In genomic region chr12:79172019-79172941, GRCm38 (mm10) we compare ENCODE assay signal across 7 mouse cellular contexts. TPM values are rescaled to one million over a fixed set of nuclear protein-coding genes. Genes with fewer than 3 reads are reported as not detected.
DNase-seq lines count a peak whose midpoint lies in the region; ATAC-seq lines count a peak whose summit lies in the region.

TSS of gene Vti1b (minus strand) at chr12:79172667.

- intact Hi-C loops in left cerebral cortex, postnatal 36 days (cut with DNase I): loop anchor here (5.0 kb wide), 1 partner anchor 945 kb away; the partner anchor contains the start of gene Gphn

- peak within 1 kb of the TSS; percentile 92 for H3K27ac ChIP-seq in intestine, embryonic 16.5 days (ENCODE audit: low read length)
- peak within 1 kb of the TSS; percentile 75 for H3K27ac ChIP-seq in midbrain, embryonic 11.5 days (ENCODE audit: low read depth, low read length)

- H3K27me3 ChIP-seq in intestine, embryonic 16.5 days (replicated peaks; ENCODE audit: control insufficient read depth, insufficient read depth, low read length): no peaks in the 10 kb centered on the region
- no peaks in the 10 kb centered on the region for H3K27me3 ChIP-seq in midbrain, embryonic 11.5 days (ENCODE audit: control insufficient read depth, insufficient read depth, low read length)

- H3K4me3 ChIP-seq in intestine, embryonic 16.5 days (ENCODE audit: low read length): peak within 1 kb of the TSS; percentile 87
- H3K4me3 ChIP-seq in midbrain, embryonic 11.5 days (ENCODE audit: low read depth, low read length): peak within 1 kb of the TSS; percentile 67

- peak within 1 kb of the TSS; percentile 85 for H3K9ac ChIP-seq in intestine, embryonic 16.5 days (ENCODE audit: low read depth, low read length)
- H3K9ac ChIP-seq in midbrain, embryonic 11.5 days (ENCODE audit: low read length): peak within 1 kb of the TSS; percentile 89

- peak; percentile 98 for ATAC-seq in intestine, embryonic 16.5 days
- peak; percentile 98 for ATAC-seq in midbrain, embryonic 11.5 days (ENCODE audit: low FRiP score)

- WGBS in intestine, embryonic 16.5 days: under 1% methylated on average over 72 of the region's 73 CpGs
- WGBS in midbrain, embryonic 11.5 days: under 1% methylated on average over 72 of the region's 73 CpGs

- peak within 1 kb of the TSS; percentile 77 for H3K4me2 ChIP-seq in intestine, embryonic 16.5 days (ENCODE audit: low read depth, low read length)
- peak within 1 kb of the TSS; percentile 54 for H3K4me2 ChIP-seq in midbrain, embryonic 11.5 days

- peaks cover 5% of the 10 kb centered on the region; the same call in 1 of the 2 replicates for H3K36me3 ChIP-seq in intestine, embryonic 16.5 days (ENCODE audit: control insufficient read depth, insufficient read depth, low read length)
- peaks cover 6% of the 10 kb centered on the region; the same call in 1 of the 2 replicates for H3K36me3 ChIP-seq in midbrain, embryonic 11.5 days (ENCODE audit: control insufficient read depth, insufficient read depth, low read length)

- DNase-seq in adrenal gland, adult 2 months: peak; percentile 96
- peak; percentile 76 for DNase-seq in embryo, embryonic 11.5 days (ENCODE audit: low read depth, low spot score)
- peak; percentile 70 to 89 for DNase-seq in gastrocnemius, postnatal 4 days (ENCODE audit: low spot score in 2 of 2)
- DNase-seq in left cerebral cortex, postnatal 36 days (ENCODE audit: low spot score in 2 of 2): peak; percentile 94 to 96
- peak; percentile 98 for DNase-seq in midbrain, embryonic 11.5 days (ENCODE audit: low spot score, missing footprints)
- DNase-seq in skeletal muscle tissue, adult 2 months (ENCODE audit: low read depth, low spot score): peak; percentile 84

- H3K9me3 ChIP-seq in intestine, embryonic 16.5 days (ENCODE audit: control insufficient read depth, low read length): no peaks in the 10 kb centered on the region
- H3K9me3 ChIP-seq in midbrain, embryonic 11.5 days (ENCODE audit: control insufficient read depth, low read length): no peaks in the 10 kb centered on the region

- H3K4me1 ChIP-seq in intestine, embryonic 16.5 days (ENCODE audit: control insufficient read depth, insufficient read depth, low read length): peaks cover 9% of the 10 kb centered on the region
- H3K4me1 ChIP-seq in midbrain, embryonic 11.5 days (ENCODE audit: control insufficient read depth, insufficient read depth, low read length): peaks cover 7% of the 10 kb centered on the region

RNA-seq across cellular contexts. Expression of gene Vti1b, which starts in this region (rescaled TPM):
- total RNA-seq in adrenal gland, adult 2 months (2021): 100 to 1,000 TPM; 103 to 147 TPM
- 33.7 and 36.9 TPM in 2 replicates for polyA plus RNA-seq in adrenal gland, adult 2 months (2012; rRNA removed)
- total RNA-seq in gastrocnemius, postnatal 4 days (2021): 10 to 100 TPM; 49.1 to 54.9 TPM
- polyA plus RNA-seq in intestine, embryonic 16.5 days (2015; fragmentation: Nextera tagmentation; extraction: Ambion mirVana): 111 and 117 TPM in 2 replicates
- total RNA-seq in left cerebral cortex, postnatal 36 days (2021): 100 to 1,000 TPM; 234 to 259 TPM
- polyA plus RNA-seq in midbrain, embryonic 11.5 days (2014; fragmentation: Nextera tagmentation; extraction: Ambion mirVana): 101 and 106 TPM in 2 replicates

Comparison
In these comparisons a context has a peak if more than half of its experiments do, and no peak if none do; other contexts are left out.
1. Peak in every context shown above with its lines: DNase-seq, ATAC-seq, H3K4me3 ChIP-seq and H3K27ac ChIP-seq.